Mouse (Mus musculus) myocyte (in vitro differentiated cells): ENCODE measurements around the gene Noxo1.

Experiments
- CEBPB ChIP-seq: IDR thresholded peaks from 2 replicates; pipeline ENCODE4 v1.6.1; 2011; ENCODE audit warnings: mild to moderate bottlenecking, moderate library complexity; ENCODE audit not compliant: poor library complexity, insufficient read depth, severe bottlenecking
- E2F4 ChIP-seq: IDR thresholded peaks from one replicate; pipeline ENCODE4 v1.6.1; 2011; ENCODE audit warnings: mild to moderate bottlenecking, control low read depth, moderate library complexity; ENCODE audit not compliant: insufficient read depth
- MAX ChIP-seq: IDR thresholded peaks from one replicate; pipeline ENCODE4 v1.6.1; 2011; ENCODE audit warnings: low read depth, mild to moderate bottlenecking, control low read depth
- MYOD1 ChIP-seq, 3 experiments: IDR thresholded peaks; one replicate each; pipeline ENCODE4 v1.6.1; 2011; ENCODE audit warnings: control low read depth in 2 of 3, low read depth in 2 of 3, mild to moderate bottlenecking in 2 of 3, moderate library complexity in 1 of 3; ENCODE audit not compliant: insufficient read length in 2 of 3, control insufficient read depth in 1 of 3
- MYOG ChIP-seq, 3 experiments: IDR thresholded peaks; one replicate each; pipeline ENCODE4 v1.6.1; 2011; ENCODE audit warnings: control low read depth in 2 of 3, low read depth in 2 of 3, mild to moderate bottlenecking in 2 of 3; ENCODE audit not compliant: insufficient read length in 2 of 3, control insufficient read depth in 1 of 3, insufficient read depth in 1 of 3
- POLR2A ChIP-seq: IDR thresholded peaks from one replicate; pipeline ENCODE4 v1.6.1; 2011; ENCODE audit warnings: low read depth, mild to moderate bottlenecking, control low read depth, moderate library complexity; ENCODE audit not compliant: insufficient read length
- POLR2AphosphoS2 ChIP-seq: IDR thresholded peaks from one replicate; pipeline ENCODE4 v1.6.1; 2011; ENCODE audit warnings: low read depth, control low read depth; ENCODE audit not compliant: insufficient read length
- REST ChIP-seq: IDR thresholded peaks from one replicate; pipeline ENCODE4 v1.6.1; 2011; ENCODE audit warnings: mild to moderate bottlenecking, control low read depth, moderate library complexity; ENCODE audit not compliant: insufficient read depth, insufficient read length
- SRF ChIP-seq: IDR thresholded peaks from one replicate; pipeline ENCODE4 v1.6.1; 2011; ENCODE audit warnings: low read depth; ENCODE audit not compliant: control insufficient read depth, insufficient read length
- TCF12 ChIP-seq: IDR thresholded peaks from one replicate; pipeline ENCODE4 v1.6.1; 2011; ENCODE audit warnings: mild to moderate bottlenecking, control low read depth; ENCODE audit not compliant: poor library complexity, insufficient read depth, severe bottlenecking
- TCF3 ChIP-seq: IDR thresholded peaks from one replicate; pipeline ENCODE4 v1.6.1; 2011; ENCODE audit warnings: low read depth, control low read depth; ENCODE audit not compliant: insufficient read length
- USF1 ChIP-seq: IDR thresholded peaks from one replicate; pipeline ENCODE4 v1.6.1; 2011; ENCODE audit warnings: low read depth, mild to moderate bottlenecking, control low read depth, moderate library complexity

GRCm38 (mm10) chr17:24692385-24692784 lies 3.6 kb upstream of the Noxo1 start:
- TF ChIP-seq MYOG (IDR thresholded peaks at IDR 0.05; ENCODE audit: control insufficient read depth in 1 of 3, insufficient read depth in 1 of 3, insufficient read length in 2 of 3, low read depth in 2 of 3), result no peak
- no peak for TF ChIP-seq POLR2A
- TF ChIP-seq MYOD1 (IDR thresholded peaks at IDR 0.05; ENCODE audit: control insufficient read depth in 1 of 3, insufficient read length in 2 of 3, low read depth in 2 of 3), result no peak
- TF ChIP-seq TCF12, result no peak
- no peak for TF ChIP-seq USF1
- TF ChIP-seq E2F4, result no peak
- TF ChIP-seq MAX, result no peak
- TF ChIP-seq POLR2AphosphoS2, result no peak
- no peak for TF ChIP-seq CEBPB
- no peak for TF ChIP-seq SRF
- TF ChIP-seq TCF3, result no peak
- TF ChIP-seq REST, result no peak
